Mouse (Mus musculus) midbrain, embryonic 10.5 days (tissue): ENCODE measurements around the gene Tnfrsf8. TPM values are rescaled to one million over a fixed set of nuclear protein-coding genes. Genes with fewer than 3 reads are reported as not detected.
A peak's percentile ranks its signal among the peaks of the same experiment; 100 is the strongest.

Experiments
- DNase-seq: peaks from one replicate; pipeline ENCODE4 v3.0.0-alpha.2; 2017; ENCODE audit warnings: low spot score
- H3K27ac ChIP-seq: fragments of 300-500 bp; sonication (generic); replicated peaks from 2 replicates; pipeline ENCODE4 v1.5.1; 2016; ENCODE audit warnings: mild to moderate bottlenecking
- H3K27me3 ChIP-seq: fragments of 300-500 bp; sonication (generic); 2 replicates; pipeline ENCODE4 v1.6.1; 2016; ENCODE audit warnings: low read depth, mild to moderate bottlenecking; ENCODE audit not compliant: poor library complexity, severe bottlenecking
- H3K36me3 ChIP-seq: fragments of 300-500 bp; sonication (generic); 2 replicates; pipeline ENCODE4 v1.6.1; 2016; ENCODE audit warnings: mild to moderate bottlenecking, moderate library complexity
- H3K4me1 ChIP-seq: fragments of 300-500 bp; sonication (generic); 2 replicates; pipeline ENCODE4 v1.6.1; 2016
- H3K4me3 ChIP-seq: fragments of 300-500 bp; sonication (generic); 2 replicates; pipeline ENCODE4 v1.5.1; 2016; ENCODE audit warnings: mild to moderate bottlenecking, moderate library complexity
- H3K9me3 ChIP-seq: fragments of 300-500 bp; sonication (generic); replicated peaks from 2 replicates; pipeline ENCODE4 v1.6.1; 2016; ENCODE audit warnings: mild to moderate bottlenecking
- WGBS: fragments of 180-500 bp; shearing (Covaris S2); methylation state at CpG from one replicate; pipeline ENCODE4 v1.1.7; 2016; 5-methylcytosine and 5-hydroxymethylcytosine counted together
- polyA plus RNA-seq: library from polyadenylated mRNA; unstranded; fragments of >200 nt; fragmentation: Nextera tagmentation; extraction: Ambion mirVana; gene quantifications from 2 replicates; pipeline ENCODE4 v1.2.1, GENCODE M21; 2016

Tnfrsf8 gene
- polyA plus RNA-seq, 1 experiment from 2014 or later = not detected

DNA sequence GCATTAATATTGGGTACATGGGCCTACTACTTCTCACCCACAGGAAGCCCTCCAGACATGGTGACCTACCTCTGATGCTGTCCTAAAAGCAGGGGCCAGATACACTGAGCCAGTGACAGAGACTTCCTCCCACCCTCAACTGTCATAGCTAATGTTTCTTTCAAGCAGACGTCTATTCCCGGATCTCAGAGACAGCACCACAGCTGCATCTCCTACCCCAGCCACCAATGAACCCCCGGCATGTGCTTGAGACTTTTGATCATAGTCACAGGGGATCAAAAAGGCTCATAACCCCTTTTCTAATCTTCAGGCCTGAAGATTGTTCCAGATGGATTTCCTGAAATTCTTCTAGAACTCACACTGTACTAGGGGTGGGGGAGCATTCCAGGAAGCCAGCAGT lies 12.9 kb downstream of the Tnfrsf8 start:
- no peaks in the 10 kb centered on the region for H3K36me3 ChIP-seq
- WGBS = 89% methylated on average over 3 of the region's 3 CpGs

DNA sequence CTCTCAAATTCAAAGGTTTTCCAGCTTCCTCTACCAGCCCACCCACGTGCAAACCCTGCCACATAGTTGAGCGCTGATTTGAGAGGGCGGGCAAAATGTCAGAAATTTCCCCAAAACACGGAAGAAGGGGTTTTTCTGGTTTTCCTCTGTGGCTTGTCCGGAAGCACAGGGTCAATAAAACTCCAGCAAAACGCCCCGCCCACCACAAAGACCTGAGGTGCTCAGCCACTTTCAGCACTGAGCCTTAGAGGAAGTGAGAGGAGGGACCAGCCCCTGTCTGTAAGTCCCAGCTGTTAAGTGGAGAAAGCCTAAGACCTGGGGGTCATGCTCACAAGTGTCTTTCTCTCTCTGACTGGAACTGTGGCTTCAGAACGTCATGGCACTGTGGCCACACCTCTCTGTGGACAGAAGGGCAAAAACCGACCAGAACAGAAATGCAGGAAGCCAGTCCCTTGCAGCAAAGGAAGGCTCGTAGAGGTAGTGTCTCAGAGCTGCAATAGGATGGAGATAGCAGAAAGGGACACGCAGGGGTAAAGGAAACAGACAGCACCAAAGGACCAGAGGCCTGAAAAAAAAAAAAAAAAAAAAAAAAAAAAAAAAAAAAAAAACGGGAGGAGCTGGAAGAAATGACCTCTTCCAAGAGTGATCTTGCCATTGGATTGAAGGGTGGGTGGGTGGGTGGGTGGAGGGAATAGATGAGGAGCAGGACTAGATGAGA lies 14.6 kb downstream of the Tnfrsf8 start:
- Histone ChIP-seq H3K4me3 (no peak overlapping the region), H3K4me1 (no peaks in the 10 kb centered on the region), H3K36me3 (no peaks in the 10 kb centered on the region), H3K27me3 (no peaks in the 10 kb centered on the region), H3K27ac (no peak overlapping the region), H3K9me3 (no peaks in the 10 kb centered on the region)
- 71% methylated on average over 12 of the region's 12 CpGs for WGBS
- no peak for DNase-seq

More for the DNA sequence above, 12.9 kb downstream of the Tnfrsf8 start:
- Histone ChIP-seq H3K4me3 (no peak overlapping the region), H3K4me1 (0 out of 2 replicates have a peak, but pooled peaks cover 7% of the 10 kb centered on the region), H3K9me3 (no peaks in the 10 kb centered on the region), H3K27me3 (no peaks in the 10 kb centered on the region), H3K27ac (no peak overlapping the region)
- DNase-seq = no peak

DNA sequence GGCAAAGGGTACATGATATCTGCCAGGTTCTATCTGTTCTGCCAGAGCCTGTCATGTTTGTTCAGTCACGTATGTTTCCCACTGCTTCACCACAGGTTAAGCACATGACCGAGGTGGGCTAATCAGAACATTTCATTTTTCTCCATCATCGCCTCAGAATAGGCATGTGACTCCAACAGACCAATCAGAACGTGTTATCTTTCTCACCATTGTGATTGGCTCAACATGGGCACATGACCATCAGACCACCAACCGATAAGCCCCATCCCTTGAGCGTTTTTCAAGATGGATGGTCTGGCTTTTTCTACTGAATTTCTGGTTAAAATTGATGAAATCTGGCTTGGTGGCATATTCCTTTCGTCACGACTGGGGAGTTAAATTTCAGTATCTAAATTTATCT lies 15.6 kb downstream of the Tnfrsf8 start:
- Histone ChIP-seq H3K4me3 (no peak overlapping the region), H3K4me1 (no peaks in the 10 kb centered on the region), H3K36me3 (no peaks in the 10 kb centered on the region), H3K27me3 (no peaks in the 10 kb centered on the region), H3K9me3 (no peaks in the 10 kb centered on the region), H3K27ac (no peak overlapping the region)
- WGBS = 92% methylated on average over 8 of the region's 8 CpGs
- no peak for DNase-seq

DNA sequence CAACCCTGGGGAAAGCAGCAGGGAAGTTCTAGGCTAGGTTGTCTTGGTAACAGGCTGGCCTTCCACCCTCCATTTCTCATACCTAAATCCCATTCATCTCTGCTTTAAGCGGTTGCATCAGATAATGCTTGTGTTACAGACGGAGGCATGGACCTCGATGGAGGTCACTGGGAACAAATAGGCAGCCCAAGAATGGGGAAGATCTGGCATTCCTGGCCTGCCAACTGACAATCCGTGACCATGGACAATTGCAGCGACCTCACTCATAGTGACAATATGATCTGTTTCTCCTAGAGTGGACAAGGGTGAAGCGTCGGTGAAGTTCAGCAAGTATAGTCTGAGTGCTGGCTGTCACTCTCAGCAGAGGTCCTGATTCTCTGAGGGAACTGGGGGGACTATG lies 16.1 kb downstream of the Tnfrsf8 start:
- H3K36me3 ChIP-seq = no peaks in the 10 kb centered on the region
- DNase-seq = no peak
- WGBS = 88% methylated on average over 7 of the region's 7 CpGs
- H3K27me3 ChIP-seq = no peaks in the 10 kb centered on the region
- no peak overlapping the region for H3K27ac ChIP-seq
- H3K4me1 ChIP-seq = no peaks in the 10 kb centered on the region
- no peak overlapping the region for H3K4me3 ChIP-seq
- no peaks in the 10 kb centered on the region for H3K9me3 ChIP-seq

DNA sequence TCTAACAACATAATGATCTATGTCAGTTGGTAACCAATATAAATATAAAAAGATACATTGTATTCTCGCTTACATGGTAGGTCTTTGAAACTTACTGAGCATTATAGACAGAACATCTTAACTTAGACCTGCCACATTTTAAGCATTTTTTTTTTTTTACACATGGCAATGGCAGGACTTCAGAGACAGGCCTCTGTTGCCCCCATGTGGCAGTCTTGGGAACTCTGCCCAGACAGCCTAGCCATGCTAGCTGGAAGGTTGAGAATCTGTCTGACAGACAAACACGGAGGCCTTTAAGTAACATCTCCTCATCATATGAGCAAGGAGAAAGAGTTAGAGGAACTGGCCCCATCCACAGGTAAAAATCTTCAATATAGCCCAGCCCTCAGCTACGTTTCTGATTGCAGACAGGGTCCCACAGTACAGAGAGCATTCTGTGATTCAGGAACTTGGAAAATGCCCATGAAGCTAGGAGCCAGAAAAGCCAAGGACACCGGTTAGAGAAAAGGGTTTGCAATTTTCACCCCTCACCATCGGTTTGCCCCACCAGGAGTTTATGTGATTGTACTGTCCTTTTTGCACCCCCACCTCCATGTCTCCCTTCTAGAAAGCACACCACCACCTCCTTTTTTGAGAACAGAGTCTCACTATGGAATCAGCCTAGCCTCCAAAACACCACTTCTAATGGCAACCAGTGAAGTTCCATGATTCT lies 19.2 kb downstream of the Tnfrsf8 start:
- no peak overlapping the region for H3K27ac ChIP-seq
- no peaks in the 10 kb centered on the region for H3K4me1 ChIP-seq
- no peaks in the 10 kb centered on the region for H3K9me3 ChIP-seq
- H3K36me3 ChIP-seq = no peaks in the 10 kb centered on the region
- no peaks in the 10 kb centered on the region for H3K27me3 ChIP-seq
- no peak overlapping the region for H3K4me3 ChIP-seq
- peak; percentile 29 for DNase-seq
- WGBS = 54% methylated on average over 5 of the region's 5 CpGs

GRCm38 (mm10) chr4:145294588-145294987 lies 20.4 kb downstream of the Tnfrsf8 start:
- no peaks in the 10 kb centered on the region for H3K4me1 ChIP-seq
- no peaks in the 10 kb centered on the region for H3K27me3 ChIP-seq
- no peak overlapping the region for H3K27ac ChIP-seq
- H3K36me3 ChIP-seq = no peaks in the 10 kb centered on the region
- no peak overlapping the region for H3K4me3 ChIP-seq
- no peak for DNase-seq
- no peaks in the 10 kb centered on the region for H3K9me3 ChIP-seq
- WGBS = 92% methylated on average over 5 of the region's 5 CpGs

DNA sequence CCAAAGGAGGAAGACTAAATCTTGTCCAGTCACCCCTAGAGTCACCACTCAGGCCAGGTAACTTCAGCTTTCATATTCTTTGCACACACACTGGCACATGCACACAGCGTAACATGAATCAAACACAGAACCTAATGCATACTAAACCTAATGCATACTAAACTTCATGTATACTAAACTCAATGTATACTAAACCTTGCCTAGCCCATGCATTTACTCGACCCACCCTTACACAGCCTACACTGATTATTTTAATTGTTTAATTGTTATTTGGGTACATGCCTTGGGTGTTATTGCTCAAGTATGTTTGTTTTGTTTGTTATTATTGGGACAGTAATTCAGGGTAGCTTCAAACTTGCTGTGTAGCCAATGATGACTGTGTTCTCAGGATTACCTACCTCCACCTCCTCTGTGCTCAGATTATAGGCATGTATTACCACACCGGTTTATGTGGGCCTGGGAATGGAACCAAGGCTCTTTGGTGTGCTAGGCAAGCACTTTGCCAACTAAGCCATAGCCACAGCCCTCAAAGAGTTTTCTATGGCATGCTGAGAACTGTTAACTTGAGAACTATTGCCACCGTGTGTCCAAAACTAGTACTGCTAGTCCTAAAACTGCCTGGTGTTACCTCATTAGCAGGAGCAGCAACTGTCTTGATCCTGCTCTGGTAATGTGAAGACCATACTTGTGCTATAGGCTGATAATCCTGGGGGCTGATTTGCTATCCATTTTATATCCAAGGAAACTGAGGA lies 28.4 kb downstream of the Tnfrsf8 start:
- Histone ChIP-seq H3K4me3 (no peak overlapping the region), H3K36me3 (no peaks in the 10 kb centered on the region), H3K9me3 (no peaks in the 10 kb centered on the region), H3K27ac (no peak overlapping the region), H3K27me3 (no peaks in the 10 kb centered on the region), H3K4me1 (no peaks in the 10 kb centered on the region)
- peak; percentile 50 for DNase-seq
- WGBS = 54% methylated on average over 4 of the region's 4 CpGs

DNA sequence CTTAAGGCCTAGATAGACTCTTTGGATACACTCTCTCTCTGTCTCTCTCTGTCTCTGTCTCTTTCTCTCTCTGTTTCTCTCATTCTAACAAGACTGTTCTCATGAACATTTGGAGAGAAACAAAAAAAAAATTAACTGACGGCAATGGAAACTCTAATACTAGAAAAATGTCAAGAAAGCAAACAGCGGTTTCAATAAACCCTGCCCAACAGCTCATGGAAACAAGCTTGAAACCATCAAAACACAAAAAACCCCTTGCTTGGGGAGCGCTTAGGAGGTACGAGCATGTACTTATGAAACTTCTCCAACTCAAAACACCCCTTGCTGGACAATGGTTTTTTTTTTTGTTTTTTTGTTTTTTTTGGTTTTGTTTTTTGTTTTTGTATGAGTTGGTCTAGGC lies 30.3 kb downstream of the Tnfrsf8 start:
- WGBS = 95% methylated on average over 4 of the region's 4 CpGs
- Histone ChIP-seq H3K27me3 (no peaks in the 10 kb centered on the region), H3K36me3 (no peaks in the 10 kb centered on the region), H3K9me3 (no peaks in the 10 kb centered on the region), H3K4me1 (no peaks in the 10 kb centered on the region), H3K4me3 (no peak overlapping the region), H3K27ac (no peak overlapping the region)
- DNase-seq = no peak

- no peak for DNase-seq
- 78% methylated on average over 6 of the region's 6 CpGs for WGBS
- no peak overlapping the region for H3K4me3 ChIP-seq
- no peaks in the 10 kb centered on the region for H3K27me3 ChIP-seq
- no peaks in the 10 kb centered on the region for H3K4me1 ChIP-seq
- no peaks in the 10 kb centered on the region for H3K36me3 ChIP-seq
- no peaks in the 10 kb centered on the region for H3K9me3 ChIP-seq
- no peak overlapping the region for H3K27ac ChIP-seq
These were observed 31.5 kb downstream of the Tnfrsf8 start for GRCm38 (mm10) chr4:145283441-145283840.

DNA sequence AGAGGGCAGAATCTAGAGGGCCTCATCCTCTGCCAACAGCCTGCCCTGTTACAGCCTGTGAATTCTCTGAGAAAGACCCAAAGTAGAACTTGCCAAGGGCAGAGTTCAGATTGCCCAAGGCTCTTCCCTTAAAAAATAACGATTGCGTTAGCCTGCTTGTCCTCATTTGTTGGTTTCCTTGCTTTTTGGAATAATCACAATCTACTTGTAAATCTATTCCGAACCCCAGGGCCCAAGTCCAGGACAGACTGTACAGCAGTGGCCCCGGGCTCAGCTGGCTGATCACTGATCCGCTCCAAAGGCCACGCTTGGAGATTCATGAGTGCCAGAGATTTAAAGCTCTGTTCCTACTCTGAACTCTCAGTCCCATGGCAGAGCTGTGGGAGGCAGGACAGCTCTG lies 34.0 kb downstream of the Tnfrsf8 start:
- no peak overlapping the region for H3K27ac ChIP-seq
- H3K27me3 ChIP-seq = no peaks in the 10 kb centered on the region
- WGBS = 88% methylated on average over 6 of the region's 6 CpGs
- H3K36me3 ChIP-seq = no peaks in the 10 kb centered on the region
- no peak for DNase-seq
- H3K9me3 ChIP-seq = no peaks in the 10 kb centered on the region
- H3K4me3 ChIP-seq = no peak overlapping the region
- no peaks in the 10 kb centered on the region for H3K4me1 ChIP-seq

DNA sequence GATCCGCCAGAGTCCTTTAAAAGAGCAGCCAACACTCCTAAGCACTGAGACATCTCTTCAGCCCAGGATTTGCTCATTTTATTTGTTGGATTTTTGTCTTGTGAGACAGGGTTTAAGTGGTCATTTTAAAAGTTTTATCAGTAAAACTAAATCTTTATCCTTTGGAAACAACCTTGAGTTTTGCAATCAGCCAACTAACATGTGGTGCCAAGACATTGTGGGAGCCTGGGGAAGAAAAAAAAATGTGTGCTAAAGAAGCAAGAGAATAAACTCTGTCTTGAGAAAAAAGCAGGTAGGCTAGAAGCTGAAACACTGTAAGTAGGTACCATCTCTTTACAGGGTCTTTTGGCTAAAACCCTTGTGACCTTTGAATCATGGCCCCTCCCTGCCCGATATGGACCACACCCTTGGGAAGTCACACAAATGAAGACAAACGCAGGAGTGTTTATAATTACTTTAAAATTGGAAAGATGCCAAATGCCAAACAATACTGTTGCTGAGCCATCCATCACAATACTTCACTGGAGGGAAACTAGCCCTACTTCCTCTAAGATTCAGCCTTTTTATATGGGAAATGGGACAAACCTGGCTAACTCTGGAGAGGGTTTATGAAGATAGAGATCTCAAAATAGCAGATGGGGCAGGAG lies 36.1 kb downstream of the Tnfrsf8 start:
- DNase-seq = no peak

DNA sequence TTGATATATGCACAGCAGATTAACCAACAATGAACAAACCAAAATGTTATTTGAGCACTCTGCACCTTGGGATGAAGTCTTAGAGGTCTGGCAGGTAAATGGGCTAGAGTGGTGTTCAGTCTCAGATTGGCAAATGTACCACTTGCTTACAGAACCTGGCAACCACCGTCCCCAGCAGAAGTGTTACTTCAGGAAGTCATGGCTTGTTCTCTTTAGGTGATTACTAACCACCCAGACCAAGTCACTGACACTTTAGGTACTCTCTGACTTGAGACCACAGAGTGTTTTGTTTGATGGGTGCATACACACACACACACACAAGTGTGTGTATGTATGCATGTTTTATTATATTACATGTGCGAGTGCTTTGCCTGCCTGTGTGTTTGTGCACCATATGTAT lies 36.7 kb downstream of the Tnfrsf8 start:
- 94% methylated on average over 2 of the region's 2 CpGs for WGBS
- H3K4me3 ChIP-seq = no peak overlapping the region
- no peak for DNase-seq
- H3K27me3 ChIP-seq = no peaks in the 10 kb centered on the region
- no peaks in the 10 kb centered on the region for H3K36me3 ChIP-seq
- no peak overlapping the region for H3K27ac ChIP-seq
- 0 out of 2 replicates have a peak, but pooled peaks cover under 1% of the 10 kb centered on the region for H3K4me1 ChIP-seq
- no peaks in the 10 kb centered on the region for H3K9me3 ChIP-seq

More for the DNA sequence above, 36.1 kb downstream of the Tnfrsf8 start:
- Histone ChIP-seq H3K27me3 (no peaks in the 10 kb centered on the region), H3K9me3 (no peaks in the 10 kb centered on the region), H3K27ac (no peak overlapping the region), H3K4me3 (no peak overlapping the region), H3K36me3 (no peaks in the 10 kb centered on the region), H3K4me1 (no peaks in the 10 kb centered on the region)
- WGBS = 91% methylated on average over 3 of the region's 3 CpGs
